Mouse (Mus musculus) gastrocnemius, adult 2 months (tissue): Measurements from ENCODE around the gene Bcl7c. TPM values are rescaled to one million over a fixed set of nuclear protein-coding genes. Genes with fewer than 3 reads are reported as not detected.
A peak's percentile ranks its signal among the peaks of the same experiment; 100 is the strongest.
"Not testable (repeated sequence)": the region's sequence is repeated elsewhere in the genome, so short reads cannot be mapped to it uniquely, and the experiment has no call there.

Experiments used
- DNase-seq: peaks from one replicate; pipeline ENCODE4 v3.0.0; 2022
- H3K27ac ChIP-seq: fragments of 200-600 bp; 2 replicates; pipeline ENCODE4 v1.8.1; 2022; ENCODE audit warnings: mild to moderate bottlenecking
- H3K4me3 ChIP-seq: fragments of 200-600 bp; 2 replicates; pipeline ENCODE4 v1.8.1; 2022; ENCODE audit warnings: mild to moderate bottlenecking, moderate library complexity
- CTCF ChIP-seq: fragments of 200-600 bp; IDR thresholded peaks from 2 replicates; pipeline ENCODE4 v1.8.1; 2022; ENCODE audit warnings: antibody characterized with exemption, mild to moderate bottlenecking, moderate library complexity
- intact Hi-C: fragments of 180-260 bp; cut with DNase I; formaldehyde crosslinking; loops from one replicate; pipeline ENCODE4 v1.15.1; 2025
- total RNA-seq, 2 experiments: library from RNA; stranded (reverse); gene quantifications; 2 replicates each; pipeline ENCODE4 v1.2.3; 2021

Bcl7c gene
- total RNA-seq, 2 experiments from 2014 or later, result 26.7 to 32.9 TPM

DNA sequence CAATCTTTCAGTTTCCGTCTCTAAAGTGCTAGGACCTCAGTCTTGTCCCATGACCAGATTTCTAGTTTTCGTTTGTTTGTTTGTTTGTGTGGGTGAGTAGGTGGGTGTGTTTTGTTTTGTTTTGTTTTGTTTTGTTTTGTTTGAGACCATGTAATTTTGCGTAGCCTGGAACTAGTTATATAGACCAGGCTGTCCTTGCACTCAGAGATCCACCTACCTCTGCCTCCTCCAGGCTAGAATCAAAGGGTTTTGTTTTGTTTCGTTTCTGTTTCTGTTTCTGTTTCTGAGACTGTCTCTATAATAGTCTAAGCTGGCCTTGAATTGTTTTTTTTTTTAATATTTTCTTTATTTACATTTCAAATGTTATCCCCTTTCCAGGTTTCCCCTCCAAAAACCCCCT, 62.4 kb downstream of the Bcl7c start:
- DNase-seq, result no peak
- no peak for TF ChIP-seq CTCF
- intact Hi-C loops, result no loop called here
- no peak overlapping the region for H3K27ac ChIP-seq
- no peak overlapping the region for H3K4me3 ChIP-seq

DNA sequence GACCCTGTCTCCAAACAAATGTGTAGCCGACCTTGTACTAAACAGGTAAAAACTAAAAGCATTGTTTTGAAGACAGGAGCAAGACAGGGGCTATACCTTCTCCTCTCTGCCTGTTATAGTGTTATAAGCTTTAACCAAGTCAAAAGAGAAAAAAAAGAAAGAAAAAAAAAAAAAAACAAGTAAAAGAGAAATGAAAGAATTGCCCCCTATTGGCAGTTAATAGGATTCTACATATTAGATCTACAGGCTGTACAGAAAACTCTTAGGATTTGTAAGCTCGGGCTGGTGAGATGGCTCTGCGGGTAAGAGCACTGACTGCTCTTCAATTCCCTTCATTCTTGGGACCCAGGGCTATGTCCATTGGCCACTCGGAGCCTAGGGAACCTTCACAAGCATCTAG, 66.5 kb downstream of the Bcl7c start:
- intact Hi-C loops, result no loop called here
- no peak overlapping the region for H3K4me3 ChIP-seq
- TF ChIP-seq CTCF, result no peak
- DNase-seq, result no peak
- no peak overlapping the region for H3K27ac ChIP-seq

DNA sequence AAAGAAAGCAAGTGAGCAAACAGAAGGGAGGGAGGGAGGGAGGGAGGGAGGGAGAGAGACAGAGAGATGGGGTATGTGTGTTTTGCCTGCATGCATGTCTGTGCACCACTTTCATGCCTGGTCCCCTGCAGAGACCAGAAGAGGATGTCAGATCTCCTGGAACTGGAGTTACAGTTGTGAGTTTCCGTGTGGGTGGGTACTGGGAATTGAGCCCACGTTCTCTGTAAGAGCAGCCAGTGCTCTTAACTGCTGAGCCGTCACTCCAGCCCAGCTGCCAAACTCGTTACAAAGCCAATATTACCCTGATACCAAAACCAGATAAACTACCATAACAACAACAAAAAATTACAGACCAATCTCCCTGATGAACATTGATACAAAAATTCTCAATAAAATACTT, 67.5 kb downstream of the Bcl7c start:
- Histone ChIP-seq H3K27ac (no peak overlapping the region; the same call in 1 of the 2 replicates), H3K4me3 (no peak overlapping the region)
- TF ChIP-seq CTCF, result no peak
- intact Hi-C loops, result no loop called here
- DNase-seq, result peak; percentile 32

DNA sequence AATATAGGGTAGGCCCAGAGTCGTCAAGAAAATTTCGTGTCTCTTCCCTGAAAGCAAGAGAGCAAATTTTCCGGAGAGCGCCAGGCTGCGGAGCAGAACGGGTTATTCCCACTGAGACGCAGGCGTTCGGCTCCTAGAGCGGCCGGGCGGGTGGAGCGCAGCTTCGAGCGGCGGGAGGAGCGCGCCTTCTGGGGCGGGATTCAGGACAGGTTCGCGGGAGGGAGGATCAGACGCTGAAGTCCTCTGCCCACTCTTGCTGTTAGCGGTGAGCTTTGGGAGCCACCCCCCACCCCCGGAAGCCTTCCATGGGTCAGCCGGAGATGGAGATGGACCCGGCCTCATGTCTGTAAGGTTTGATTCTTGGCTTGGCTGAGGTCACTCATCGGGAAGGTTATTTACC, 71.8 kb downstream of the Bcl7c start:
- peak overlapping the region; percentile 77 for H3K4me3 ChIP-seq
- intact Hi-C loops, result loop anchor here (1.0 kb wide), 1 partner anchor 23 kb away; no protein-coding TSS in a partner anchor

DNA sequence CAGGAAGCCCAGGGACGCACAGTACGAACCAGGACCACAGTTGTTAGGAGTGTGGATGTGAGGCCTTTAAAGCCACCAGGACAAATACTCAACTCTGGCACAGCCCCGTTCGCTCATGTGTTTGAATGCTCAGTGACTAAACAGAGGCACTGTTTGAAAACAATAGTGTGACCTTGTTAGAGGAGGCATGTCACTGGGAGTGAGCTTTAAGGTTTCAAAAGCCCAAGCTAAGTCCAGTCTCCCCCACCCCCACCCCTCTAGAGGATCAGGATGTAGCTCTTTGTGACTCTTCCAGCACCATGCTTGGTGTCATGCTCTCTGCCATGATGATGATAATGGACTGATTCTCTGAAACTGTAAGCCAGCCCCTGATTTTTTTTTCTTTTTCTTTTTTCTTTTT, 77.3 kb downstream of the Bcl7c start:
- Histone ChIP-seq H3K27ac (no peak overlapping the region), H3K4me3 (no peak overlapping the region)
- no peak for DNase-seq
- TF ChIP-seq CTCF, result no peak
- intact Hi-C loops, result no loop called here

More for the DNA sequence above, 71.8 kb downstream of the Bcl7c start:
- DNase-seq, result peak; percentile 89
- peak overlapping the region; percentile 67 for H3K27ac ChIP-seq
- TF ChIP-seq CTCF, result no peak

DNA sequence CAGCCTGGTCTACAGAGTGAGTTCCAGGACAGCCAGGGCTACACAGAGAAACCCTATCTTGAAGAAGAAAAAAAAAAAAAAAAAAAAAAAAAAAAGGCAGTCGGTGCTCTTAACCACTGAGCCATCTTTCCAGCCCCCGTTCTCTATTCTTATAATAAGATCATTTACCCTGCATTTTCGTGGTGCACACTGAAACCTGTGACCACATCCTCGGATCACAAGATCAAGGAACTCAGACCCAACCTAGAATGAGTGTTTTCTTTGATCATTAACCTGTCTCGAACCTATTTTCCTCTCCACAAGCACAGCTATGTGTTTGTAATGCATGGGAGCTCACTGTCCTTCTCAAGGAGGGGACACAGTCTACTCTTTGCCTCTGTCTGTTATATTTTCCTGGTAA, 80.1 kb downstream of the Bcl7c start:
- no peak for TF ChIP-seq CTCF
- DNase-seq, result no peak

DNA sequence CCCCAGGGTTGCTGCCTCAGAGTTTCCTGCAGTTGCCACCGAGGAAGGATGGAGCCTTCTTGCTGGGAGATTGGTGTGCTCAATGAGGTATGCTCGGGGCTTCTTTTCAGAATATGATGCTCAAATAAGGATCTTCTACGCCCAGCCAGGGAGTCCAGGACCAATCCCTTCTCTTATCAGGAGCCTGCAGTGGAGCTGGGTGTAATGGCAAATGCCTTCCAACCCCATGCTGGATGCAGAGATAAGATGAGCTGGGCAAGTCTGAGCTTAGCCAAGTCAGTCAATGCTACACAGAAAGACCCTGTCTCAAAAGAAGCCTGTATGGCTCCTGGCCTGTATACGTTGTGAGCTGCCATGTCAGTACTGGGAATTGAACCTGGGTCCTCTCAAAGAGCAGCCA, 82.3 kb downstream of the Bcl7c start:
- Histone ChIP-seq H3K4me3 (no peak overlapping the region), H3K27ac (no peak overlapping the region)
- no peak for DNase-seq
- no peak for TF ChIP-seq CTCF
- intact Hi-C loops, result no loop called here

More for the DNA sequence above, 80.1 kb downstream of the Bcl7c start:
- Histone ChIP-seq H3K4me3 (no peak overlapping the region), H3K27ac (no peak overlapping the region)
- intact Hi-C loops, result no loop called here

DNA sequence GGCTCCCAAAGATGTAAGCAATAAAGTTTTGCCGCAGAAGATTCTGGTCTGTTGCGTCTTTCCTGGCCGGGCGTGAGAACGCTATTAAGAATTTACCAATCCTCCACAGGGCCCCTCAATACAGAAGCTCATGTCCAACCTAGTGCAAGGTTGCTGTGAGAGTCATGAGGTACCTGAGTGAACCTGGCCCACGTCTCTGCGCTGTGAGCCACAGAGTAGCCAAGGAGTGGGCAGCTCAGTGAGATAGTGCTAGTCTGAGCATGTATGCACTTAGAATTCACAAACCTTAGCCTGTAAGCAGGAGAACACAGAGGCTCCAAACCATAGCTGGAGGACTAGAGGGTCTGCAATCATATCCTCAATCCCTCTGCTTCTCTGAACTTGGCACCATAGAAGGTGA, 82.7 kb downstream of the Bcl7c start:
- Histone ChIP-seq H3K4me3 (no peak overlapping the region), H3K27ac (no peak overlapping the region)
- TF ChIP-seq CTCF, result no peak
- no peak for DNase-seq
- intact Hi-C loops, result no loop called here

DNA sequence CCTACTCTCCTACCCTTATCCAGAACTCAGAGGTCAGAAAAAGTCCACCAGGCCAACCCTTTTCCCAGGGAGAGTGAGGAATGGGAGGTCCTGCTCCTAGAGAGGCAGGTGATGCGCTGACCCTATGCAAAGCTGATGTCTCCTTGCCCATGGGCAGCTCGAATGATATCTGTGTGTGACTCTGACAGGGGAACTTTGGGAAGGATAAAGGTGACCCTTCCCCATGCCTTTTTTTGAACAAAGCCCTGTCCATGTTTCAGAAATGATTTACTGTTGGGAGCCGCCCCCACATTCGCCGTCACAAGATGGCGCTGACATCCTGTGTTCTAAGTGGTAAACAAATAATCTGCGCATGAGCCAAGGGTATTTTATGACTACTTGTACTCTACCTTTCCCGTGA, 90.3 kb downstream of the Bcl7c start:
- DNase-seq, H3K27ac ChIP-seq, intact Hi-C loops, H3K4me3 ChIP-seq: not testable (repeated sequence)

DNA sequence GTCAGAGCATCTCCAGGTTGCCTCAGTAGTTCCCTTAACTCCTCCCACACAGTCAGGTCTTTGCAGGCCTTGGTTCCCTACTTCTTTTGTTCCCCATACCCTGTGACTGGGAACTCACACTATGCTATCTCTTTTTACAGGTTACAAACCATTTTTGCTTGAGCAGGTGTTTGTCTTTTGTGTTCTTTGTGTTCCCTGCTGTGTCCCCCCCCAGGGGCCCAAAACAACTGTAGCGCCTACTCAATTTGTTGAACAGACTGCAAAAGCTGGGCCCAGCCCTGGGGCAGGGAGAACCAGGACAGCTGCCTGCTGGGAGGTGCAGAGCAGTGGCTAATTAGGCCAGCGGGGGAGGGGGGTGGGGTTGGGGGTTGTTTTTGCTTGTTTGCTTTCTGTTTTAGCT, 90.8 kb downstream of the Bcl7c start:
- Histone ChIP-seq H3K4me3 (no peak overlapping the region), H3K27ac (no peak overlapping the region)
- DNase-seq, result no peak
- TF ChIP-seq CTCF, result no peak
- intact Hi-C loops, result no loop called here

DNA sequence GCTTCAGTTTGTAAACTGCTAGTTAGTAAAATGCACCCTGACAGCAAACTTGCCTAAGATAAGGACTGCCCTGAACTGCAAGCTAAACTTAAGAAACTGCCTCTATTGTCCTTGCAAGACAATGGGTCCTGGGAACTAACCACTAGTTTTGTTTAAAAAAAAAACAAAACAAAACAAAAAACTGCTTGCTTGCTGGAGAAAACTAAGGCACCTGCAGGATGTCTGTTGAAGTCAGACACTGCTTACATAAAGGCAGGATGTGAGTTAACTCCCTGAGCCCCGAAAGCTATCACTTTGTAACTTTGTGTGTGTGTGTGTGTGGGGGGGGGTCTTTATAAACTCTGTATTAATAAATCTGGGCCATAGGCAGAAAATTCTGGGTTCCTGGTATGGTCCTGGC, 91.9 kb downstream of the Bcl7c start:
- TF ChIP-seq CTCF, result no peak
- intact Hi-C loops, result no loop called here
- Histone ChIP-seq H3K27ac (no peak overlapping the region), H3K4me3 (no peak overlapping the region)
- no peak for DNase-seq

DNA sequence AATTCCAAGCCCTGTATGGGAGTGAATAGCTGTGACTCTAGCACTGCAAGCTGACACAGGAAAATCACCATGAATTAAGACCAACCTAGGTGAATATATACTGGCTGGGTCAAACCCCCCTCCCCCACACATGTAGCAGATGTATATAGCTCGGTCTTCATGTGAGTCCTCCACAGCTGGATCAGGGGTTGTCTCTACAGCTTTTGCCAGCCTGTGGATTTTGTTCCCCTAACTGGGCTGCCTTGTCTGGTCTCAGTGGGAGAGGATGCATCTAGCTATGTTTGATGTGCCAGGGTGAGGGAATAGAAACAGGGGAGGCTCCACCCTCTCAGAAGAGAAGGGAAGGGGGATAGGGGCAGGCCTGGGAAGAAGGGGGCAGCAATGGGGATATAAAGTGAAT, 92.4 kb downstream of the Bcl7c start:
- TF ChIP-seq CTCF, result no peak
- intact Hi-C loops, result no loop called here
- Histone ChIP-seq H3K27ac (no peak overlapping the region), H3K4me3 (no peak overlapping the region; the same call in 1 of the 2 replicates)
- no peak for DNase-seq

DNA sequence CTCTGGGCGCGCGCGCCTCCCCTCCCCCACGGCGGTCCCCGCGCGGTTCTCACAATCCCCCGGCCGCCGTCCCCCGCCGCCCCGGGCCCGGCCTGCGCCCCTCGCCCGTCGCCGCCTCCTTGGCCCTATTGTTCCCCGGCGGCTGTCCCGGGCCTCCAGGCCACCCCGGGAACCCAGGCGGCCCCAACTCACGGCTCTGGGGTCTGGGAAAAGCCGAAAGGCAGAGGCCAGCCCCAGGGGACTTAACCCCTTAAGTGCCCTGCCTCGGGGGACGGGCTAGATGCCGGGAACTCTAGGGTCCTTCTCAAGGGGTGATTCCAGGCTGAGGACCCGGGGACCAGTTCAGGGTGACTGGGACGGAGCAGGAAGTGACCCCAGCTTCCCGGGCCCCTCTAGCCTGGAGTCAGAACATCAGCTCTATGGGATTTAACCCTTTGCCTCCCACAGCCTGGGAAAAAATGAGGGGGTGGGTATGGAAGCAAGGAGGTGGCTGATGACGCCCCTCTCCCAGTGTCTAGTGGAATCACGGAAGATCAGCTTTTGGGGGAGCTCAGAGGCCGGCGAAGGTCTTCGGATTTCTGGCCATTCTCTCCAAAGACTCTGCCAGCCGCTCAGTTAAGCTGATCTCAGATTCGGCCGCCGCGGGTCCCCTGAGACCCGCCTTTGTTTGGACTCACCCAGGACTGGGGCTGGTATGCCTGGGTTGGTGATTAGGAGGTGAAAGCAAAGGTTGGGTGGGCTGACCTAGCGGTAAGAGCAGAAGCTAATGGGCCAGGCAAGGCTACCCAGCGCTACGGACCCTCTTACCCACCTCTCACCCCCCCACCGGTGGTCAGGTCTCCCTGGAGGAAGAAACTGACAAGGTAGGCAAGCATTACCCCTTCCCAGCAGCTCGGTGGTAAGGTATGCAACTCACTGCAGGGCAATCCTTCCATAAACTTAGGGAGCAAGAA, 93.6 kb downstream of the Bcl7c start, which contains the start of gene Zfp629:
TSS of gene Zfp629 (minus strand) at position 907 of the 953 bp plus-strand sequence.
- peak; percentile 77 for DNase-seq
- Histone ChIP-seq H3K27ac (peak within 1 kb of the TSS; percentile 91), H3K4me3 (peak within 1 kb of the TSS; percentile 77)
- intact Hi-C loops, result loop anchor here (1.0 kb wide), 1 partner anchor 22 kb away; no protein-coding TSS in a partner anchor
- TF ChIP-seq CTCF, result no peak
